Mouse (Mus musculus) urinary bladder, postnatal 25 days (tissue): Measurements from ENCODE around the gene Zbtb7a.
"Not testable (repeated sequence)": the region's sequence is repeated elsewhere in the genome, so short reads cannot be mapped to it uniquely, and the experiment has no call there.

Experiments used
- DNase-seq: peaks from one replicate; pipeline ENCODE4 v3.0.0; 2022; ENCODE audit warnings: low spot score

The Zbtb7a gene

DNA sequence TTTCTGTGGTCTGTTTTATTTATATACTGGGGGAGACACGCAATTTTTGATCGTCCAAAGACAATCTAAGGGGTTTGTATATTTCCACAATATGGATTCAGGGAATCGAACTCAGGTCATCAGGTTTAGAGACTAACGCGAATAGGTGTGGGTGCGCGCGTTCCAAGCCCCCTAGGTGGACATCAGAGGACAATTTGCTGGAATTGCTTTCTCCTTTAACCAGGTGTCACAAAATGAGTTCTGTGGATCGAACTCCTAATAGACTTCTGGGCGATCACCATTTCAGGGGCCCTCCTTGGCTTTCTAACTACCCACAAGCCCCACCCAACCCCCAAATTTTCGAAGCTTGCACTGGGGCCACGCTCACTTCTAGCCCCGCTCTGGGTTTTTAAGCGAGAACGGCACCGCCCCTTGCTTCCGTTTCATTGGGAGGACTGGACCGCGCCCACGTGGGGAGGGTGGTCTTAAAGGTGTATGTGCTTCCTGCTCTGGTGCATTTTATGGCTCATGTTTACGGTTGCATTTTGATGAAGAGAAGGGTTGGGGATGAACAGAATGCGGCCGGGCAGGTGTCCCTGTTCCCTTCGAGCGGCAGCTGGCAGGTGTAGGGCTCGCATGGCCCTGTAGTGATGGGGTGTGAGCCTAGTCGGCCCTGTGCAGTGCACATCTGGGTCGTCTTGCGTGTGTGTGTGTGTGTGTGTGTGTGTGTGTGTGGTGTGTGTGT lies 33.7 kb downstream of the Zbtb7a start:
- peak; percentile 74 for DNase-seq

DNA sequence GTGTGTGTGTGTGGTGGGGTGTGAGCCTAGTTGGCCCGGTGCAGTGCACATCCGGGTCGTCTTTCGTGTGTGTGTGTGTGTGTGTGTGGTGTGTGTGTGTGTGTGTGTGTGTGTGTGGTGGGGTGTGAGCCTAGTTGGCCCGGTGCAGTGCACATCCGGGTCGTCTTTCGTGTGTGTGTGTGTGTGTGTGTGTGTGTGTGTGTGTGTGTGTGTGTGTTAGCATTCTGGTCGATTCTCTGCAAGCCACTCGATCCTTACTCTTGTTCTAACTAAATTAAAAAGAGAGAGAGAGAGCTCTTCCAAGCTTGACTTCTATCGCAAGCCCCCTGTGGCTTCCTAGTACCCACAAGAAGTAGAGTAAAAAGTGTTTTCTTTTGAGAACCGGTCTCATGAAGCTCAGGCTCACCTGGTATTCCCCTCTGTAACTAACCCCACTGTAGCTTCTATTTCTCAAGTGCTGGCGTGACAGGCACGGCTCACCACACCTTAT lies 34.4 kb downstream of the Zbtb7a start:
- DNase-seq = not testable (repeated sequence)

DNA sequence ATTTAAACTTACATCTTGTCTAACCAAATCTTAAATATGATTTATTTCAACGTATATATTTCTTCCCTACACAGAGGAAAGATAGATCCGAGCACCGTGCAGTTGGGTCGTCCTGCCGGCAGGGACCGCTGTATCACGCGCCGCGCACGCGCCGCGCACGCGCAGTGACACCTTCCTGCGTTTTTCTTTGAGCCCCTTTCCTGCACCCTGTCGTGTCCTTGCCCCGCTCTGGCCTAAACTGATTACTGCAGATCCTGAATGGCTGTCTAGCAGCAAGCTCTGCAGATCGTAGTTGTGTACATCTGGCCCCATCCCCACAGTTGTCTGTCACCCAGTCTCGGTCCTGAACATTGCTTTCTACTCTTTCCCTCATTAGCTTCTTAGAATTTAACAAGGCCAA lies 38.1 kb downstream of the Zbtb7a start:
- DNase-seq = peak; percentile 77

DNA sequence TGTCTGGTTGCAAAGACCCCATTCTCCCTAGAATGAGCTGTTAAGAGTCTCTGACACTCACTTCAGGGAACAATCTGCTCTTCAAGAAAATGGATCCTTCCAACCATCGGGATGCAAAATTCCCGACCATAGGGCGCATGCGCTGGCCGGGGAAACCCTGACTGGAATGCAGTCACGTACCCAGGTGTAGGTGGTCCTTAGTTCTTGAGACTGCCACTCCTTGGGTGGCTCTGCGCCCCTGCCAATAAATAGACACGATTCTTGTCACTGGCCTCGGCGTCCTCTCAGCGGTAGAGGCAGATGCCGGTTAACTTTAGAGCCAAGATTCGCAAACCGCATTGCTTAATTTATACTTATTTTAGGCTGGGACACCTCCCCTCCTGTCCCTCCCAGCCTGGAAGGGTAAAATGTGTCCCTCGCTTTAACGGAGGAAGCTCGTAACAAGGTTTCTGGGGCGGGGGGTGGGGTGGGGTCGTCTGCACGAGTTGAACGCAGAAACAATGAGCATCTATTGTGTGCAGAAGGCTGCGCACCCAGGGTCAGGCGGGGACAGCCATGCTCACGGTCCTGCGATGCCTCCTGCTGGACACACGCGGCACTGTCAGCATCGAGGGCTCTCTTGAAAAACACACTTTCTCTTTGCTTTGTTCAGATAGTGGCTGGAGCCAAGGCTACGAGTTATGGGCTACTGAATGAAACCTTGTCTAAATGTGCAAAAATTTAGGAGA lies 39.8 kb downstream of the Zbtb7a start:
- DNase-seq = peak; percentile 80

DNA sequence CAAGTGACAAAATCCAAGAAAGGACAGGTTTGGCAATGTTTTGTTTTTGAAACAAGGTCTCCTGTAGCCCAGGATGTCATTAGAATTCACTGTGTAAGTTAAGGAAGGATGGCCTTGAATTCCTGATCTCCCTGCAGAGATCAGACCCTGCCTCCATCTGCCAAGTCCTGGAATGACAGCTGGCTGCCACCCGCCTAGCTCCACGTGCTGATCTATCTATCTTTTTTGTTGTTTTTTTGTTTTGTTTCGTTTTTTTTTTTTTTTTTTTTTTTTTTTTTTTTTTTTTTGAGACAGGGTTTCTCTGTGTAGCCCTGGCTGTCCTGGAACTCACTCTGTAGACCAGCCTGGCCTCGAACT lies 40.3 kb downstream of the Zbtb7a start:
- not testable (repeated sequence) for DNase-seq

DNA sequence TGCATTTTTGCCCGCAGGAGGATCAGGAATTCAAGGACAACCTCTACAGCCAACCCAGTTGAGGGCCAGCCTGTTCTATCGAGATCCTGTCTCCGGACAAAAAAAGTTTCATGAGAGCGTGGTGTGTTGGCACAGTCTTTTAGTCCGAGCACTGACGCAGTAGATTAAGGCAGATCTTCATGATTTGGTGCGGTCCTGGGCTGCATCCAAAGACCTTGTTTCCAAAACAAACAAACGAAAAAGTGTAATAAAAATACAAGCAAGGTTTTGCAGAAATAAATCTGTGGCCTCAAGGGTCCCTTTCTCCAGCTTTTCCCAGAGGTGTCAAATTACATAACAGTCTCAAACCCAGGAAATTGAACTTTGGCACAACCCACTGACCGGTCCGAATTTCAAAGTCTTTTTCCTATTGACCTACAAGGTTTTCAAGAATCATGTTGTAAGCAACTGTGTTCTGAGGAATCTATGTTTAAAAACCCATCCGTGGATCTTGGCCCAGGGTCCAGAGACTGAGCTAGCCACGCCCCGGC lies 41.0 kb downstream of the Zbtb7a start:
- no peak for DNase-seq

DNA sequence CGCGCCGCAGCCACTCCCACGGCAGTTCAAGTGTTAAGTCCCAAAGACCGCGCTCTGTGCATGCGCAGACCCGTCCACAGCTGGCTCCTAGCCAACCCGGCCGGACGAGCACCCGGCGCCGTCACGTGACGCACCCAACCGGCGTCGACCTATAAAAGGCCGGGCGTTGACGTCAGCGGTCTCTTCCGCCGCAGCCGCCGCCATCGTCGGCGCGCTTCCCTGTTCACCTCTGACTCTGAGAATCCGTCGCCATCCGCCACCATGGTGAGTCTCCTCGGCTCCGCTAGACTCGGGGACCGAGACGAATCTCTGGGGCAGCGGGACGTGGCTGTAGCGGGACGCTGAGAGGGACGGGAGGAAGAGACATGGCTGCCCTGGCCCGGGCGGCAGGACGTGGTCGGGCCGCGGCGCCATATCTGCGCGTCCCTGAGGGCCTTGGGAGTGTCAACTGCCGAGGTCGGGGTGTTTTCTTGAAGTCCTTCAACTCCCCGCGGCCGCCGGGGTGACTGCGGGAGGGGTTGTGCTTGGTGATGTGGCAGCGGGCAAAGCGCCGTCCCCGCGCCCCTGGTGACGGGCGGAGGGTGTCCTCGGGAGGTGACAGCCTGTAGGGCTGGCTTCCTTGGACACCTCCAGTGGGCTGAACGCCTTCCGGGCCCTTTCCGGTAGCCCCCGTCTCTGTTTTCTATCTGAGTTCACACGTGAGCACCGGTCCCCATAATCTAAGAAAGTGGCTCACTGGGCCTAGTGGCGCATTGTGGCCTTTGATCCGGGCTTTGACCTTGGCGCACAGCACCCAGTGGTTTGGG lies 41.6 kb downstream of the Zbtb7a start, which contains the start of gene Eef2:
Gene Eef2 (plus strand): TSS at position 166 of the 806 bp plus-strand sequence.
- DNase-seq = peak; percentile 100

DNA sequence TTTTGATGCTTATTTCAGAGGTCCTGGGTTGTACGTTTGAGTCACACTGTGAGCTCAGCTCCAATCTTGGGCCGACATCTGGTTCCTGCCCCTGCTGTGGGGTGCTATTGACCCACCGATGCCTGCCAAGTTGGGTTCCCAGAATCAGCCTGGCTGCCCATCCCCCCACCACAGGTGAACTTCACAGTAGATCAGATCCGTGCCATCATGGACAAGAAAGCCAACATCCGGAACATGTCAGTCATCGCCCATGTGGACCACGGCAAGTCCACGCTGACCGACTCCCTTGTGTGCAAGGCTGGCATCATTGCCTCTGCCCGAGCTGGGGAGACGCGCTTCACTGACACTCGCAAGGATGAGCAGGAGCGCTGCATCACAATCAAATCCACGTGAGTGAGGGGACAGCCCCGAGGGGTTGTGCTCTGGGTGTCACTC lies 42.5 kb downstream of the Zbtb7a start:
- DNase-seq = no peak

DNA sequence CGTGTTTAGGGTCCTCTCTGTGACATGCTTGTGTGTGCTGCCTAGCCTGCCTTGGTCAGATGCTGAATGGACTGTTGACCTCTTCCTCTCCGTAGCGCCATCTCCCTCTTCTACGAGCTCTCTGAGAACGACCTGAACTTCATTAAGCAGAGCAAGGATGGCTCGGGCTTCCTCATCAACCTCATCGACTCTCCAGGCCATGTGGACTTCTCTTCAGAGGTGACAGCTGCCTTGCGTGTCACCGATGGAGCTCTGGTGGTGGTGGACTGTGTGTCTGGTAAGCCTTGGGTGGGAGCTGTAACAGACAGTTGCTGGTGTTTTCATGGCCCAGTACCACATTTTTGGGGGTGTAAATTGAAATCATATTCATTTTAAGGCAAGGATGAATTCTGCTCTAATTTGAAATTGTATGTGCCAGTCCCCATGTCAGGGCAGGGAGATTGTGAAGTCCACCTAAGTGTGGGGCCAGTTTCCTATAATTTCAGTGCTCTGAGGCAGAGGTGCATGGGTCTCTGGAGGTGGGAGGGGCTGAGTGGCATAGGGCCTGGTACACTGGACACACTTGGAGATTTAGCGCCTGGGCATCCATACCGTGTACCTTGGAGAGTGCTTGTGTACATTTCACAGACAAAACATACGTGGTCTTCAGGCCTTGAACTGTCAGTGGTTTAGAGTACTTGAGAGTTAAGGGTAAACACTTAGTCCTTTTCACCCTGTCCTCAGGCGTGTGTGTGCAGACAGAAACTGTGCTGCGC lies 43.1 kb downstream of the Zbtb7a start:
- no peak for DNase-seq

DNA sequence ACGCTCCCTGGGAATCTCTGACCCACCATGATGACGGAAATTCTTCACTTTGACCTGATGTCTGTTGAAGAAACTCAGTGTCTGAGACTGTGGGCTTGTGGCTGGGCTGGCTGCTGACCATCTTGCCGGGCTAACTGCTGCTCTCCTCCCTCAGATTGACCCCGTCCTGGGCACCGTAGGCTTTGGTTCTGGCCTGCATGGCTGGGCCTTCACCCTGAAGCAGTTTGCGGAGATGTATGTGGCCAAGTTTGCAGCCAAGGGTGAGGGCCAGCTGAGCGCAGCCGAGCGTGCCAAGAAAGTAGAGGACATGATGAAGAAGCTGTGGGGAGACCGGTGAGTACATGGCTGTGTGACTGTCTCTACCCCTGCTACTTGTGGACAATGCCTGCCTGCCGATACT lies 43.9 kb downstream of the Zbtb7a start:
- DNase-seq = no peak

DNA sequence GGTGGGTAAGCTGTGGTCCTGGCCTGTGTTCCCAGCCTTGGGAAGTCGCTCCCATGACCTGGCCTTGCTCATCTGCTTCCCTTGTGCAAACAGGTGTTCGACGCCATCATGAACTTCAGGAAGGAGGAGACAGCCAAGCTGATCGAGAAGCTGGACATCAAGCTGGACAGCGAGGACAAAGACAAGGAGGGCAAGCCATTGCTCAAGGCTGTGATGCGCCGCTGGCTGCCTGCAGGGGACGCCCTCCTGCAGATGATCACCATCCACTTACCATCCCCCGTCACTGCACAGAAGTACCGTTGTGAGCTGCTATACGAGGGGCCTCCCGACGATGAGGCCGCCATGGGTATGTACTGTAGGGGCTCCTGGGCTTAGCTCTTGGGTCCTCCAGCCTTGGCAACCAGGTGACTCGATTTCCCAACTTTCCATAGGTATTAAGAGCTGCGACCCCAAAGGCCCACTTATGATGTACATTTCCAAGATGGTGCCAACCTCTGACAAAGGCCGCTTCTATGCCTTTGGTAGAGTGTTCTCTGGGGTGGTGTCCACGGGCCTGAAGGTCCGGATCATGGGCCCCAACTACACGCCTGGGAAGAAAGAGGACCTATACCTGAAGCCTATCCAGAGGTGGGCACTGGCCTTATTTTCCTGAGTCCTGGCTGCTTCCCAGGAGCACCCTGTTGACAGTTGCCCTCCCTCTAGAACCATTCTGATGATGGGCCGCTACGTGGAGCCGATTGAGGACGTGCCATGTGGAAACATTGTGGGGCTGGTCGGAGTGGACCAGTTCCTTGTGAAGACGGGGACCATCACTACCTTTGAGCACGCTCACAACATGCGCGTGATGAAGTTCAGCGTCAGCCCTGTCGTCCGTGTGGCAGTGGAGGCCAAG lies 44.7 kb downstream of the Zbtb7a start:
- DNase-seq = no peak

DNA sequence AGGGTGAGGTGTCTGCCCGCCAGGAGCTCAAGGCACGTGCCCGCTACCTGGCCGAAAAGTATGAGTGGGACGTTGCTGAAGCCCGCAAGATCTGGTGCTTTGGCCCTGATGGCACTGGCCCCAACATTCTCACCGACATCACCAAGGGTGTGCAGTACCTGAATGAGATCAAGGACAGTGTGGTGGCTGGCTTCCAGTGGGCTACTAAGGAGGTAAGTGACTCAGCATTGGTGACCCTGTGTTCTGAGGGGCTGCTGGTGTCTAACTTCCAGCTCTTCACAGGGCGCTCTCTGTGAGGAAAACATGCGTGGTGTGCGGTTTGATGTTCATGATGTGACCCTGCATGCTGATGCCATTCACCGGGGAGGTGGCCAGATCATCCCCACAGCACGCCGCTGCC lies 45.9 kb downstream of the Zbtb7a start:
- DNase-seq = no peak

DNA sequence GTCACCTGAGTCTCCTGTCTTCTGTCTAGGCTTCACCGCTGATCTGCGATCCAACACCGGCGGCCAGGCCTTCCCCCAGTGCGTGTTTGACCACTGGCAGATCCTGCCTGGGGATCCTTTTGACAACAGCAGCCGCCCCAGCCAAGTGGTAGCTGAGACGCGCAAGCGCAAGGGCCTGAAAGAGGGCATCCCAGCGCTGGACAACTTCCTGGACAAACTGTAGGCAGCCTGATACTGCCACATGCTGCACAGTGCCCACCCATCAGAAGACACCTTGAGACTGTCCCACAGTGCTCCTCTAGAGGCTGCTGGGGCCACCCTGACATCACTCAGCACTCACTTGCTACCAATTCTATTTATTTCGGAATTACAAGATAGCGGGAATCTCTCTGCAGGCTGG lies 46.8 kb downstream of the Zbtb7a start:
- not testable (repeated sequence) for DNase-seq

DNA sequence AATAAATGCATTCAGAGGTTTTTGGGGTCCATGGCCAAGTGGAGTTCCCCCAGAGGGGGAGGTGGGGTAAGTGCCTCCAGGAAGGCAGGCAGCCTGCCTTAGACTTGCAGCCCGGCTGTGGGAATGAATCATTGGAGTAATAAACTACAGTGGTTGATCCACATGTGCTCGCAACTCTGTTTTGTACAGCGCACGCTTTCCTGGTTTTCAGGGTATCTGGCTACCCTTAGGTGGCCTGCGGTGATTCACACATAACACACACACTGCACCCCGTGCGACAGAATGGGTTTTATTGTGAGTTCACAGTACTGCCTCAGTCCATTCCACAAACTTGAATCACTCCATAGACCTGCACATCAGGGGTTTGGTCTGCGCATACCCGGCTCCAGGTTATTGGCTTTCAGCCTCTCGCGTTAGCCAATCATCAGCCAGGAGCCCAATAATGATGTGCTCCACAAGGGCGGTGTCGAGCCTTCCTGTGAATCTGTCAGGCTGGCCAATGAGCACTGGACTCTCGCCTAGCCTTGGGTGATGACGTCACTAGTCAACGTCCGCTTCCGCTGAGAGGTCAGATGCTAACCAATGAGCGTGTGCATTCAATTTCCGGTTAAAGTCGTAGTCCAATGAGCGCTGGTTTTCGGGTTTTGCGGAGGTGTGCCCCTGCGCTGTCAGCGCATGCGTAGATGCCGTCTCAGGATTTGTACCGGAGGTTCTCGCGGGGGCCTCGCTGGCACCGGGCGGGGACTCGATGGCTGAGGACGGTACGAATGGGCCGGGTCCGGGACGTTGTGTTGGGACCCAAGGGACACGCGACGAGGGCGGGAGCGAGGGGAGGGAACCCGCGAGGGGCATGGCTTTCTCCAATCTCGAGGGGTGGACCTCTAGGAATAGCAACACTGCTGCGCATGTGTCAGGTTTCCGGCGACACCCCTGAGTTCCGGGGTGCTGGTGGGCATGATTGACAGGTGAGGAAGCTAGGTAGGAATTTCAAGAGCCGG lies 47.6 kb downstream of the Zbtb7a start, which contains the start of gene Dapk3:
Gene Dapk3 (plus strand): TSS at position 670 of the 998 bp plus-strand sequence.
- DNase-seq = peak; percentile 88

DNA sequence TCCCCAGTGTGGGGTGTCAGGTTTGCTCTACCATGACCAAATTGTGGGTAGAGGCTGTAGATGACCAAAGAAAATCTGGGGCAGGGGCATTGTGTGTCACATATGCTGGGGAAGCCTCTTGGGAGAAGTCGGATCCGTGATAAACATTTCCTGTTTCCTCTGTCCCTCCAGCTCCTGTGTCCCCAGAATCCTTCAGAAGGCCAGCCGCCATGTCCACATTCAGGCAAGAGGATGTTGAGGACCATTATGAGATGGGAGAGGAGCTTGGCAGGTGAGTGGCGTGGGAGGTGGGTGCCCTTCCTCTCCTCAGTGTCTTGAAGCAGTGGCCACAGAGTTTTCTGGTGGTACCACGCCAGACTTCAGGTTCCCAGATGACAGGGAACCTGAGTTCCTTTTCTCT lies 48.8 kb downstream of the Zbtb7a start, which contains the start of gene 4930442H23Rik:
Gene 4930442H23Rik (minus strand): TSS at position 45 of the 400 bp plus-strand sequence.
- no peak for DNase-seq

DNA sequence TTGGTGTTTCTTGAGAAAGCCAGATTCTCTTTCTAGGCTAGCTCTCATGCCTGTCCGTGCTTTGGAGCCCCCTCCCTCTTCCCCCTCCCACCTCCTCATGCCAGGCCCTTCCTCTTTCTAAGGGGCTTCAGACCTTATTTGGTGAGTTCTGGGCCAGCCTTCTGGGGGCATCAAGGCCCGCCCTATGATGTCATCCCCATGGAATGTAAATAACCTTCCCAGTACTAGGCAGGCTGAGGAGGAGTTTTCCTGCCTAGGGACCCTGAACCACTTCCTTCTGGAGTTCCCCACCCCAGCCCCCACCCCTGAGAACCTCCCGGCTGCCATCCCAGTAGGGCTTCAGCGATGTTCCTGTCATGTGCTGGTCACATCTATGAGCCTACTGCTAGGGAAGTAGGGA lies 49.7 kb downstream of the Zbtb7a start:
- DNase-seq = no peak

DNA sequence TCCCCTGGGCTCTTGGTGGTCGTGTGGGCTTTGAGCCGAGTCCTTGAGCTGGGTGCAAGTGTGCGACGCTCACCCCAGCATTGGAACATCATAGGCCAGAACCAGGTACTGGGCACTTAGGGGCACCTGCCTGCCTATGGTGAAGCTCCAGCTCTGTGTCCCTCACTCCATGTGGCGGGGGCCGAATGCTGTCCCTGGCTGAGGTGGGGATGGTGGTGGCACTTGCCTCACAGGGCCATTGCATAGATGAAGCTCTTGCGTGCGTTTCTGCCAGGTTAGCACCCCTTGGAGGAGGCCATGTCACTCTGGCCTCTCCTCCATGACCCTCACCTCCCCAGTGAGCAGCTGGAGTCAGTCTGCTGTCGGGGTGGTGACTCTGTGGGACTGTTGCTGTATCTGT lies 52.1 kb downstream of the Zbtb7a start:
- DNase-seq = no peak

DNA sequence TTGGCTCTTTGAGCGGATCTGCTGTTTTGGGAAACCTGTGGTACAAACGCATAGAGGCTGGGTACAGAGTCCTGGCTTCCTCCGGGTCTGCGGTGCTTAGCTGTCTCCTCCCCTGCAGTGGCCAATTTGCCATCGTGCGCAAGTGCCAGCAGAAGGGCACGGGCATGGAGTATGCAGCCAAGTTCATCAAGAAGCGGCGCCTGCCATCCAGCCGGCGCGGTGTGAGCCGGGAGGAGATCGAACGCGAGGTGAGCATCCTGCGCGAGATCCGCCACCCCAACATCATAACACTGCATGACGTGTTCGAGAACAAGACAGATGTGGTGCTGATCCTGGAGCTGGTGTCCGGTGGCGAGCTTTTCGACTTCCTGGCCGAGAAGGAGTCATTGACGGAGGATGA lies 54.8 kb downstream of the Zbtb7a start:
- no peak for DNase-seq
